Mouse (Mus musculus): ENCODE measurements at regions not wholly inside any gene's neighbourhood (a gene's known extent, or its start where the extent isn't known, plus 50 kb on each side); places are given as distances from the start of the nearest gene placed in this dataset.

DNA sequence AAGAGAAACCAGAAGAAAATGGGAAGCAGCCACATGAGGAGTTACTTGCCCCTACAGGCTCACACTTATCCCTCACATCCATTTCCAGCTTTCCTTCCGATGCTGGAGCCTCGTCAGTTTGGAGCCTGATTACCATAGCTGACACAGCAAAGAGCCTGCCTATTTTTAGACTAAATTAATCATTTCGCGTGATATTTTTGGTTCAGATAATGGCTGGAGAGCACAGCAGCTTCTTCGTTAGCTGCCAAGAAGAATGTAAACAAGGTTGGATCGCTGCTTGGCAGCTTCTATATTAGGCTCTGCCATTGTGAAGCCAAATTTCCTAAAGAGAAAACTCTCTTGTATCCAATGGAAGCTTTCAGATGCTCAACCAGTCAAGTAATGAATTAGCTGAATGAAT, 676.9 kb upstream of the A1bg start:
- DNase-seq (ENCODE audit: low read depth): no peak

DNA sequence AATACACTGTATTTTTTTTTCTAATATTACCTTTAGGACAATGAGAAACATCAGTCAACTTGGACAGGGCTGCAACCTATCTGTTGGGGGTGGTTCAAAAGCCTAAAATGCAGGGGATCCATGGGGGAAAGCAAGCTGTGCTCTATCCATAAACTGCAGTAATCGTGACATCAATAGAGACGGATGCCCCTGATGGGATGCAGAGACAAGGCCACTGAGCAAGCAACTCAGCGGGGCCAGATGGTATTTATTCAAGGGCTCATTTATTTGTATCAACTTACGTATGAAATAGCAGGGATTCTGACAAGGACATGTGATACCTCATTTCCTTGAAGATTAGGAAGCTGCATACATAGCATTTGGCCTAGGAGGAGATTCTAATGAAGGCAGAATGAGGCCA, 673.5 kb upstream of the A1bg start:
- DNase-seq (ENCODE audit: low read depth): no peak

DNA sequence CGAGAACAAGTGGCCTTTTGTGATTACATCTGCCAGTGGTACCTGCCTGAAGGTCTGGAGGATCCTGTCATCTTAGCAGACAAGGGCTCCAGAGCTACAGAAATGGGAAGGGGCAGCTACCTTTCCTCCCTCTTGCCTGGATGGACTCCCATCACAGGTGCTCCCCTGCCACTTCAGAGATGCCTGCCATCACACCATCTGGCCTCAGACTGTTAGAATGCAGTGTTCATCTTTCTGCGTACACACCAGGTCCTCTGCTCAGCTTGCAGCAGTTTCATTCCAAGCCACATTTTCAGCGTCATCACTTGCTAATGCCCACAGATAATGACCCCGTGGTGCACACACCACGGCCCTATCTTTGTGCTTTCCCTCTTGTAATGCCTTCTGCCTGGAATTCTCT, 666.1 kb upstream of the A1bg start:
- no peak for DNase-seq (ENCODE audit: low read depth)

DNA sequence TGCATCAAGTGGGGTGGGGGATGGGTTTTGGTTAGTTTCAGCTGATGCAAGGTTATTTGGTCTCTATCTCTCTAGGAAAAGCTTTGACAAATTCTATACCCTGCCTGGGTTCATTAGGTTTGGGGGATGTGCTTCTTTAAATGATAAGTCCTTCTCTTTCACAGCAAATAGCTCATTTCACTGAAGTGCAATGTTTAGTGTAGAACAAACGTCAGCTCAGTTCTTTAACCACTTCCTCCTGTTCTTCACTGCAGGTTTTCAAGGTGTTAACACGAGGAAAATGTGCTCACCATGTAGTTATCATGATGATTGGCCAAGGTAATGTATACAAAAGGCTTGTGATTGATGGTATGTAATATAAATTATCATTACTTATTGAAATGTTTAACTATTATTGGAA, 659.5 kb upstream of the A1bg start:
- DNase-seq (ENCODE audit: low read depth): no peak

DNA sequence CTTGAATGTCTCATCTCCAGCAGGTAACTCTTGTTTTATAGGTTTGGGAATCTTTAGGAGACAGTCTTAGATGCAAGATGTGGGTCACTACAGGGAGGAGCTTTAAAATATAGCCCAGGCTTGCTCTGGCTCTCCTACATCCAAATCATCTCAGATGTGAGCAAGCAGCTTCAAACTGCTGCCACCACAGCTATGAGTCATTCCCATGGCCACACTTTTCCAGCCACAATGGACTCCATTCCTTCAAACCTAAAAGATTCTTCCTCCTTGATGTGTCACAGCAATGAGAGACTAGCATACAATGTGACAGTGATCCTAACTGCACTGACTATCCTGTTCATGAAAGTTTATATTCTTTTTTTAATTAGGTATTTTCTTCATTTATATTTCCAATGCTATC, 640.5 kb upstream of the A1bg start:
- DNase-seq (ENCODE audit: low read depth): no peak

DNA sequence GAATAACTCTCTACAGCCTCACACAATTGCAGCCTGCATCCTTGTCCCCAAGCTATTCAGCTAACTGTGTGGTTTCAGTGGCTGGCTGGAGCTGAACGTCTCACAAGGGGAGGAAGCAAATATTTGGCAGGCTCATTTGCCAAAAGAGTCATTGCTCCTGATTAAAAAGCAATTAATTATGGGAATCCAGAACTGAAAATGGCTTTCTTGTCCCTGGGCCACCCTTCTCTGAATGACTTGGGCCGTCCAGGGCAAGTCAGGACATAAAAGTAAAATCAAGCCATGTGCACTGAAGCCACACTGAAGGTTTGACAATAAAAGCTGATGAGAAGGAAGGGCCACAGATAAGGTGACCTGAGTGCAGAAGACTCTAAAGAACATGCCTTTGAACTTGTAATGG, 639.4 kb upstream of the A1bg start:
- peak; percentile 90 for DNase-seq (ENCODE audit: low read depth)

DNA sequence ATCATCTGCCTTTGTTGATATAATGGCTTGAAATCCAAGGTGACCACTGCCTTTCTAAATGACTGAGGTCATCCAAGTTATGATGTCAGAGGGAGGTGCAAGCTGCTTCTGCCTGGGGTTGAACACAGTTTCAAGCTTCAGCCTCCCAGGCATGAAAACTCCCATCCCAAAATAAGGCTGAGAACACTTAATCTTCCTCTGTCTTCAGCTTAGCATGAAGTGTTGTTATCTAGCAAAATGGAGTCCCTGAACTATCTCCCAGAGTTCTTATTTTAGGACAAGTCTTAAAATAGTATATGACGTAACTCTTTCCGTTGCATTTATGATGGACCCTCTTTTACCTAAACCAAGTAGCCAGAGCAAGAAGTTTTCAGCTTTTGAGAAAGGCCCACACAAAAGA, 631.1 kb upstream of the A1bg start:
- DNase-seq (ENCODE audit: low read depth): no peak

DNA sequence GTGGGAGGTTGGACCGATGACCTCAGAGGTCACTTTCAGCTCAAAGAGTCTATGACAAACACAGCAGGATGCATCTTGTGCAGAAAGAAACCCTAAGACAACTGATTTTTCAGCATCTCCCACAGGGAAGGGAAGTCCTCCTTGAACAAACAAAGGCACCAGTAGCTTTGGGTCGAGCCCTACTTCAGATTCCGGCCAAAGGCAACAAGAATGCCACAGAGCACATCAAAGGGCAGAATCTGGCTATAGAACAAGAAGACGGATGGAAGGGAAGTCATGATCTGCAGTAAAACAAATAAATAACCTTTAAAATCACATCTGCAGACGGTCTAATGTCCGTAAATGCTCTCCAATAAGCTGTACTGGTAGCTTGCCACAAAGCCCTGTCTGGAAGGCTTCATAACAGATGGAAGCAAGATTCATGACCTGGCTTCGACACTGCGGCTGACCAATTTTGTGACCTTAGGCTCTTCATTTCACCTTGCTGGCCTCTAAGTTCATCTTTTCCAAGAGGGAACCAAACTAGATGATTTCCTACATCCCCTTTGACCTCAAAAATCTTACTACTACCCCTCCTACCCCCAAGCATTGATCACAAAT, 630.4 kb upstream of the A1bg start:
- DNase-seq (ENCODE audit: low read depth): no peak

DNA sequence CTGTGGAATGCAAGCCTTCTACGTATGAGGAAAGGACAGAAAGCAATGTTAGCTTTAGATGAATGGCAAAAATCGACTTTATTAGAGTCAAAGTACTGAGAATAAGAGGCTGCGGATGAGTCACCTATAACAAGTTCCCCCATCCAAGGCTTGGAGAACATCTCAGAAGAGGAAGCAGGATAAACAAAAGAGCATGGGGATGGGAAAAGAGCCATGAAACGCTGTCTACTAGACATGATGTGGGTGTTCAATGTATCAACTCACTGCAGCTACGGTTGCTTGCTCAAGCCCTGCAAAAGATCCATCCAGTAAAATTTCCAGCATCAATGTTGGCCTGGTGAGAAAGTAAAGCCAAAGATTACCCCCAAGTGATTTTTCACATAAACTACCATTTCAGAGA, 628.4 kb upstream of the A1bg start:
- DNase-seq (ENCODE audit: low read depth): no peak

DNA sequence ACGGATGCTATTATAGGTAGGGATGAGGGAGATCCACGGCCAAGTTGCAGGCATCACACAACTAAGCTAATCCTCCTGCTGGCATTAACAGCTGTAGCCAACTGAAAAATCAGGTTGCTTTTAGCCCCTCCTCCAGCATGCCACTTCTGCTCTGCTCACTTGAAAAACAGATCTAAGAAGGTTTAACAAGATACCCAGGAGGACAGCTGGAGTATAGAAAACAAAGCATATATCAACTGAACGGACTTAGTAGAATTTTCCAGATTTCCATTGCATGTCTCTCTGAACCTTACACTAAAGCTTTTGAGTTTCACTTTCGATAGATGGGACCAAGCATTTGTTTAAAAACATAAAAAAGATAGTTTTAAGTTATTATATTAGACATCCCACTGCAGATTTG, 625.6 kb upstream of the A1bg start:
- DNase-seq (ENCODE audit: low read depth): no peak

DNA sequence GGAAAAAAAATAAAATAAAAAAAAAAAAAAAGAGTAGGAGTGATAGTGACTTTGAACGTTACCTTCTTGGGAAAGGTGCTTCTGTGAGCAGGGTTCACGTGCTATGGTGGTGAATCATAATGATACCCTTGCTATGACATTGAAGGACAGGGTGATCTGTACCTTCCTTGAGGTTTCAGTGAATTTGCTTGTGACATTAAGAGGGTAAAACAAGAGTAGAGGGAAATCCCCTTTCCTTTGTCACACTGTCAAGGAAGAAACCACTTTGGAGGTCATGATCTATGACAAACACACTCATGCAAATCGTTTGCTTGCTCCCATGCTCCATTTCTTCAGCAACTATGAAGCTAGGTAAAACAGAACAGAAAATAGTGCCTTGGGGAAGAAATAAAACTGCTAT, 623.8 kb upstream of the A1bg start:
- no peak for DNase-seq (ENCODE audit: low read depth)

DNA sequence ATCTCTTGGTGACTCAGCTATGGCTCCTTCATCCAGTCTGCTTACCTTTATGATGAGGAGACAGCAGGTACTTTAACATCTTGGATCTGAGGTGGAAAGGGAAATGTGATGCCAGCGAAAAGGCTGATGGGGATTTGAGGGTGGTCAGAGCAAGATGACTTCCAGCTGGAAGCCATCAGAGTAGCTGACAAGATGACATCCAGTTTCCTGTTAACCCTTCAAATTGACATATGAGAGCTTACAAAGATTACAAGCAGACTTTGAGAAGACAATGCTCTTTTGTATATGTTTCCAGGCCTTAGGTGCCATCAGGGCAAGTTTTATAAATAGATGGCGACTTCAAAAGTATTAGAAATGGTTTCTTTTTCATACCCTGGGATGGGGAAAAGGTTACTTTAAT, 621.3 kb upstream of the A1bg start:
- no peak for DNase-seq (ENCODE audit: low read depth)

DNA sequence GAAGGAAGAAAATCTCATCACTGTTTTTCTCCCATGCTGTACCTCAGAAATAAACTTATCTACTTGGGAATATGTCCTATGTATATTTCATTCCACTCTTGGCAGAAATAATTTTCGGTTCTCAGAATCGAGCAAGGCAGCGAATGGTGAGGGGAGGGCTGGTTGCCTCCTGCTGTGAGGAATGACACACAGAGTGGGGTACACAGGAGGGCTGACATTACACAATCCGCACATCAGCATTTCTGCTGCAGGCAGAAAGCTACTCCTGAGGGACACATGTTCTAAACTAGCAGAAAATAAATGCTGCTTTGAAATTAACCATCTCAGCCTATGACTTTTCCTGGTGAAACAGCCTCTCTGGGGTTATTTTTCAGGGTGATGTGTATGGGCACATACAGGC, 618.8 kb upstream of the A1bg start:
- DNase-seq (ENCODE audit: low read depth): no peak

DNA sequence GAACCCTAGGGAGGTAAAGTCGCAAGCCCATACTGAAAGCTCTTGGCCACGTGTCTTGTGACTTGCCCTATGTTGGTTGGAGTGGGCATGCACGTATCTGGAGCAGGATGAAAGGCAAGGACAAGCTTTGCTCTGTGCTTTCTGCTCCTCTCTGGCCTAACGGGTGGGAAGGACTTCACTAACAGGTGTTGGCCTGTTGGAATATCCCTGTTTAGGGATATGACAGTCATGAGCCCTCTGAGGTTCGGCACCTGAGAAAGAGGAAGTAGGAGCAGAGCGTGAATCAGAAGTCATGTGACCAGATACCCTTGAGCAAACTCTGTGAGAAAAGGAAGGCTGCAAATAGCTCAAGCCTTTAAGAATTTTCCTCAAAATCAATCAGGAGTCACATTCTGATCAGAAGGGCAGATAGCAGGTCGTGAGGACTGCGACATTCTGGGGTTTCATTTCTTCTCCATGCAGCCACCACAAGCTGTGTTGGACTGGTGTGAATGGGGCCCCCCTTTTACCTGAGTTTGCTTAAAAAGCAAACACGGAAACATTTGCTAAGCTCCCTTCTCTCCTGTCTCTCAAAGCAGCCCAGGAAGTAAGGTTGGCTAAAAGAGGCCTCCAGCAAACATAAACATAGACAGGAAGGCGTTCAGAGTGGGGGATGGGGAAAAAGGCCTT, 618.1 kb upstream of the A1bg start:
- DNase-seq (ENCODE audit: low read depth): no peak

DNA sequence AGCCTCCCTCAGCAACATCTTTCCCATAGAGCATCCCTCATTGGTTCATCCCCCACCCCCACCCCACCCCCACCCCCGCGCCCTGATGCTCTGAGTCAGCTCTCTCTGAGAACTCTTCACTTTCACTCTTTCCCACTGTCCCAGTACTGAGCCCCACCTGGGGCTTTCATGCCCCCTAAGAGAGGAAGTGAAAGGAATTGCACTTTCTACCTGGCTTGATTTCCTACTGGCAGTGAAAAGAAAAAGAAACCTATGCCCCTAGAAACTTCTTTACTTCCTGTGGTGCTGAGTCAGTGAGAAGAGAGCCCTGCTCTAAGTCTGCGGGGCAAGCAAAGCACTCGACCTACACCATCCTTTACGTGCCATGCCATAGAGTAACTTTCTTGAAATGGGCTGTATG, 616.1 kb upstream of the A1bg start:
- DNase-seq (ENCODE audit: low read depth): no peak

DNA sequence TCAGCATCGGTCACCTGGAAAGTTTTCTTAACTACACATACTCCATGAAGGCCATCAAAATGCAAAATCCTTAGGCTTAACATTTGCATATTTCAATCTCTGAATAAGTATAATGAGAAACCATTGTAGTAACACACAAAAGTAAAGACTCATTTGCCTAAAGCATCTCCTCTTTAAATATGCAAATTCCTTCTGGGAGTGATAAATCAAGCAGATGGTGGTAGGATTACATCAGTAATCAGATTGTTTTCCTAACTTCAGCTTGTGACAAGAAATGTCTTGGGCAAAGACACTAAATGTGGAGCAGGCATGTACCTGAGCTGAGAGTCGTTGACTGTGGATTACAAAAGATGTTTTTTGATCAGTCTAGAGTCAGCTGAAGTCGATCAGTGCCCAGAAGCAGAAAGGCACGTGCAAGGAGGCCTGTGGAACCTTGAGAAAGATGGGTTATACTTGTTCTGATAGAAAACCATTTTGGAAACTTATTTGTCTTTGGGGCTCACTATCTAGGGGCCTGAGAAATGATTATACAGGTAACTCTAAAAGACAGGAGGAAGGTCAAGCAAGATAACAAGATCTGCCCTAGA, 615.5 kb upstream of the A1bg start:
- DNase-seq (ENCODE audit: low read depth): no peak

DNA sequence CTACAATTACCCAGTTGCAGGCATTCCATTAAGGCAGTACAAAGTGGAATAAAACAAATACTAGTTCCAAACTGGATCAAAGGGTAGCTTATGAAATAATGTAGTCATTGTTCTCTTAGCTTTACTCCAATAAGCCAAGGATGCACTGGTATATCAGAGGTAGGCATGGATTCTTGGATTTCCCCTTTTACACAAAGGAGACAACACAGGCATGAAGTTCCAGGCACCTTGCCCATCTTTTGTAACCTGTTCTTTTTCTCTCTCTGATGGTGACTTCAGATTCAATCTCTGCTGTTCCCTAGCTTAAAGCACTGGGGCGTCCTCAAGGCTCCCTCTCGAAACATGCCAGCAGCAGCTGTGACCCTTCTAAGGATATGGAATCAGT, 613.5 kb upstream of the A1bg start:
- DNase-seq (ENCODE audit: low read depth): peak; percentile 84

DNA sequence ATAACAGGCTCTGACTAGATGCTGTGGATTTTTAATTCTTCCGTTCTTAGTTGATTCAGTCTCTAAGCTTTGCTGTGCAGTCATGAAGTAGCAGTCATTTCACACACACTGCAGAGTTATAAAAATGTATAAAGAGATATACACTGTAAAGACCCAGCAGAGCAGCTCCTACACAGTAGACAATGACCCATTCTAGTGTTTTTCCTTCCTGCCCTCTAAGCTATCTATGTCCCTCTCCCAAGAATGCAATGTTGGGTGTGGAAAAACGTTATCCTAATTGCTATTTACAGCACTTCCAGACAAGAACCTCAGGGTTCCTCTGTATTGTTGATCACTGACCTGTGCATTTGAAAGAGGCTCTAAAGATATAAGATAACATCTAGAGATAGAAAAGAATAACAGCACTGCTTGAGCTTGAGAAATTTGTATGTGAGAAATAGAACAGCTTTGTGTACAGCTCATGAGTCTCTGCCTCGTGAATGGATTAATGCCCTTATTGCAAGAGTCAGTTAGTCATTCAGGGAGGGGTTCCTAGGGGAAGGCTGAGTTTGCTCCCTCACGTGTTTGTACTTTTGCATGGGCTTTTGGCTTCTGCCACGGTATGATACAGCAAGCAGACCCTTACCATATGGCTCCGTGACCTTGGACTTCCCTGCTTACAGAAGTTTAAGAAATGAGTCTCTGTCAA, 613.0 kb upstream of the A1bg start:
- DNase-seq (ENCODE audit: low read depth): peak; percentile 61

DNA sequence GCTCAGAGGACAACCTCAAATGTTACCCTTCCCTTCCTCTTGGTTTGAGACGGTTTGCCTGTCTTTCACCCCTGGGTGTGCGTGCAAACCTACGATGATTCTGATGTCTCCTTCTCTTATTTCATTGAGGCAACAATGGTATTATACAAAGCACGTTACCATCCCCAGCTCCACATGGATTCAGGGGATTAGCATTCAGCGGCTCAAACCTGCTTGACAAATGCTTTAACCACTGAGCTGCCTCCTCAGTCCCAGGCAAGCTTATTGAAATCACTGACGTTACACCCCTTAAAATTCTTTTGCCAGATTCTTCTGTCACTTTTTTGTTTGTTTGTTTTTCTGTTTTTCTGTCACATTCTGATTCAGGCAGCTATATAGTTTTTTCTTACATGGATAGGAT, 612.4 kb upstream of the A1bg start:
- DNase-seq (ENCODE audit: low read depth): no peak

DNA sequence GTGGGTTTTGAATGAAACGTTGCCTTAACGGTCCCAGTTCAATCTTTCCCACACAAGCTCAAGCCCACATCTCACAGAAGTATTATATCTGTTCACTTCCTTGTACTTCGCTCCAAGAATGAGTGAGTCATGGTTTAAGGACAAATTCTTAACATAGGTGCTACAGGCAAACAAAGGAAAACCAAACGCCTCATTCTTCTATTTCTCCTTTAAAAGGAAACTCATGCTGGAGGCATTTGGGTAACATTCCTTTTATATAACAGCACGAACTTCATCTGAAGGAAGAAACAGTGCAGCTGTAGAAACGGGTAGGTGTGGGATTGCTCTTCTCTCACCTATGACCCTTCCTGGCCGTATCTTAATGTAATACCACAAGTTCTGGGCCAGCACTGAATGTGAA, 610.0 kb upstream of the A1bg start:
- DNase-seq (ENCODE audit: low read depth): no peak

DNA sequence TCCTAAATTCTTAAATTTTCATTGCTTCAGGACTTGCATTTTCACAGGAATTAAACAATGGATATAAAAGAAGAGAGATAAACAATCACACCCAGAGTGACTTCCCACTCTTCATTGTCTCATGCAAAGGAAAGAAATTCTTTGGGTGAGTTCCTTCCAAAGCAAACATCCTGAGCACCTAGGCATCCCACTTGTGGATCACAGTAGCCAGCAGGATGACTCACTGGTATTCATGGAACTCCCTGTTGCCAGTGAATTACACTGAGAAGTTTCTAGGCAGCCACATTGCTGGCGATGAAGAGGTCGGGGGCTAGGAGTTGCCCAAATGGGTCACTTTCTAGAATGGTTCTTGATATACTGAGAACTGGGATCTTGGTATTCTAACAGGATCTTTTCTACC, 609.2 kb upstream of the A1bg start:
- no peak for DNase-seq (ENCODE audit: low read depth)

DNA sequence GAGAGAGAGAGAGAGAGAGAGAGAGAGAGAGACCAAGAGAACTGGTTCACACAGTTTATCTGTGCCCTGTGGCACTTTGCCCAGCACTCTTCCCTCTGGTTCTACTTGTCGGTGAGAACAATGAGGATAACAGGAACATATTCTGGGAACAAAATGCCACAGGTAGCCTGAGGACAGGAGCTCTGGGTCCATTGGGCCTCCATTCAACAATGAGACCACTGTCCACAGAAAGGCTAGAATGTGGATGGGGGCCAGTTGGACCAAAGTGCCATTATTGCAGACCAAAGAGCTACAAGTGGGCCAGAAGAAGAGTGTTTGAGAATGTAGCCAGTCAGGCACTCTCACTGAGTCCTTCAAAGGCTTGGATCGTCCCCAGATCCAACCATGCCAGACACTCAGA, 600.2 kb upstream of the A1bg start:
- DNase-seq (ENCODE audit: low read depth): no peak

DNA sequence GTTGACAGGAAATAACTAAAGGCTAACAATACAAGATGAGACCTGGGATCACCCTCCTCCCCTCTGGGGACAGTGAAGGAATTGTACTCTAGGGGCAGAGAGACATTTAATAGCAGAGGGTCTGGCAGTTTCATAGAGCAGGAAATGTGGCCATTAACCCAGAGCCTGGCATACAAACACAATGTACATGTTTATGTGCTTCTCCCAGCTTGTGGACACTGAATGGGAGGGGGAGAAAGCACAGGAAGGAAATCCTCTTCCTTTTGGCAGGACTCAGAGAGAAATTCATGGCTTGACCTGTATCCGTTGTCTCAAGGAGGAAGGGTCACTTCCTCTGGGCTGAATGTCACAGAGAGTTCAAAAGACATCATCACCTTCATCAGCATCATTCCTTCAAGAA, 594.5 kb upstream of the A1bg start:
- DNase-seq (ENCODE audit: low read depth): no peak
